Mouse (Mus musculus): Measurements from ENCODE around the gene Cldn3.

DNA sequence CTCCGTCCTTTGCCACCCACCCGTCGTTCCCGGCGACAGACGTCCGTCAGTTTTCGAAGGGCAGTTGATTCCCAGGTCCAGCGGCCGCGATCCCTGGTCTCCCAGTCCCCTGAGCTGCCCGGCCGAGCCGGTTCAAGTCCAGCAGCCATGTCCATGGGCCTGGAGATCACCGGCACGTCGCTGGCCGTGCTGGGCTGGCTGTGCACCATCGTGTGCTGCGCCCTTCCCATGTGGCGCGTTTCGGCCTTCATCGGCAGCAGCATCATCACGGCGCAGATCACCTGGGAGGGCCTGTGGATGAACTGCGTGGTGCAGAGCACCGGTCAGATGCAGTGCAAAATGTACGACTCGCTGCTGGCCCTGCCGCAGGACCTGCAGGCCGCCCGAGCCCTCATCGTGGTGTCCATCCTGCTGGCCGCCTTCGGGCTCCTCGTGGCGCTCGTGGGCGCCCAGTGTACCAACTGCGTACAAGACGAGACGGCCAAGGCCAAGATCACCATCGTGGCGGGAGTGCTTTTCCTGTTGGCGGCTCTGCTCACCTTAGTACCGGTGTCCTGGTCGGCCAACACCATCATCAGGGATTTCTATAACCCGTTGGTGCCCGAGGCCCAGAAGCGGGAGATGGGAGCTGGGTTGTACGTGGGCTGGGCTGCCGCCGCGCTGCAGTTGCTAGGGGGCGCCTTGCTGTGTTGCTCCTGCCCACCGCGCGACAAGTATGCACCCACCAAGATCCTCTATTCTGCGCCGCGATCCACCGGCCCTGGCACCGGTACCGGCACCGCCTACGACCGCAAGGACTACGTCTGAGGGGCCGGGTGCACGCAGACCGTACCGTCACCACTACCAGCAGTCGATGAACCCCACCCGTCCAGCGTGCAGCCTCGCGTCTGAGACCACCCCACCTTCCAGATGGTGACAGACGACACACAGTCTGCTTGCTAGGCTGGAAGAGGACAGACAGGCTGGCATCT lies 569 bp downstream of the Cldn3 start:
- TF ChIP-seq POLR2A (IDR thresholded peaks at IDR 0.05; ENCODE audit: low read depth, low read length): no peak
- no peak for TF ChIP-seq CTCF (conservative IDR thresholded peaks at IDR 0.05 in 1 of 2, IDR thresholded peaks at IDR 0.05 in 1 of 2; ENCODE audit: low read depth in 2 of 2, low read length in 2 of 2)
- TF ChIP-seq BHLHE40 (IDR thresholded peaks at IDR 0.05; ENCODE audit: low read depth, low read length): no peak
- no peak for TF ChIP-seq MAFK (IDR thresholded peaks at IDR 0.05; ENCODE audit: insufficient replicate concordance, low read length)
- TF ChIP-seq EP300 (IDR thresholded peaks at IDR 0.05; ENCODE audit: low read length): no peak

Data from CH12.LX (cell line).